Mouse (Mus musculus): ENCODE measurements around the gene Gm8024.
"Not testable (repeated sequence)": the region's sequence is repeated elsewhere in the genome, so short reads cannot be mapped to it uniquely, and the experiment has no call there.

The Gm8024 gene

DNA sequence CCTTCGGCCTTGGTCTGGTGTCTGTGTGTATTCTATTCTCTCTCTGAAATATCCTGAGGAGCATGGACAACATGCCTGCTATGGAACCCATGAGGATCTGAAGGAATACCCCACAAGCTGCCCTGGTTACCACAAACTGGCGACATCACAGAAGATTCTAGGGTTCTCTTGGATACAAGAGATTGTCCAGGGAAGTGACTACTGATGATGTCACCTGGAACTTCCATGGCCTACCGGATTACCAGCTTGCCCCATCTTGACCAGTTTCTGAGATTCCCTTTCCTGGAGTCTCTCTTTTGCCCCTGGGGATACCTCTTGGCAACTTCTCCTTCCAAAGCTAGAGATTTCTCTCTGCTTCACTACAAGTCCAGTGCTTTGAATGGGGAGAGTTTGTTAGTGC, at the start of gene Gm8024:
Gene Gm8024 (minus strand): TSS at position 101 of the 400 bp plus-strand sequence.
- not testable (repeated sequence) for DNase-seq (ENCODE audit: low read depth, low spot score)

DNA sequence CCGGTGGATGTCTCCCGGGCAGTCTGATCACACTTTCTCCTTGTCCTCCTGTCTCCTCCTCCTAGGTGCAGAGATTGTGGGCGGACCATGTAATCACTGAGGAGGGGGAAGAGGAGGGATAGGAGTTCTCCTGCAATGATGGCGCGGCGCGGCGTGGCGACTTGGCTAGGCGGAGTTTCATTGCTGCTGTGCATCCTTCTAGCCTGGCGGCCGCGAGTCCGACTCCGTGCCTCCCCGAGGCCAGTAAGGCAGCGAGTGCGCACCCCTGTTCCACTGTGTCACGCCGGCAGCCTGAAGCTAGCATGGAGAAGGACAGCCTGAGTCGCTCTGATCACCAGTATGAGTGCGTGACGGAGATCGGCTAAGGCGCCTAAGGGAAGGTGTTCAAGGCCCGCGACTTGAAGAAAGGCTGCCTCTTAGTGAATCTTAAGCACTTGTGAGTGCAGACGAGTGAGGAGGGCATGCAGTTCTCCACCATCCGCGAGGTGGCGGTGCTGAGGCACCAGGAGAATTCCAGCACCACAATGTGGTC, 19.2 kb upstream of the Gm8024 start:
- not testable (repeated sequence) for DNase-seq (ENCODE audit: low read depth, low spot score)

DNA sequence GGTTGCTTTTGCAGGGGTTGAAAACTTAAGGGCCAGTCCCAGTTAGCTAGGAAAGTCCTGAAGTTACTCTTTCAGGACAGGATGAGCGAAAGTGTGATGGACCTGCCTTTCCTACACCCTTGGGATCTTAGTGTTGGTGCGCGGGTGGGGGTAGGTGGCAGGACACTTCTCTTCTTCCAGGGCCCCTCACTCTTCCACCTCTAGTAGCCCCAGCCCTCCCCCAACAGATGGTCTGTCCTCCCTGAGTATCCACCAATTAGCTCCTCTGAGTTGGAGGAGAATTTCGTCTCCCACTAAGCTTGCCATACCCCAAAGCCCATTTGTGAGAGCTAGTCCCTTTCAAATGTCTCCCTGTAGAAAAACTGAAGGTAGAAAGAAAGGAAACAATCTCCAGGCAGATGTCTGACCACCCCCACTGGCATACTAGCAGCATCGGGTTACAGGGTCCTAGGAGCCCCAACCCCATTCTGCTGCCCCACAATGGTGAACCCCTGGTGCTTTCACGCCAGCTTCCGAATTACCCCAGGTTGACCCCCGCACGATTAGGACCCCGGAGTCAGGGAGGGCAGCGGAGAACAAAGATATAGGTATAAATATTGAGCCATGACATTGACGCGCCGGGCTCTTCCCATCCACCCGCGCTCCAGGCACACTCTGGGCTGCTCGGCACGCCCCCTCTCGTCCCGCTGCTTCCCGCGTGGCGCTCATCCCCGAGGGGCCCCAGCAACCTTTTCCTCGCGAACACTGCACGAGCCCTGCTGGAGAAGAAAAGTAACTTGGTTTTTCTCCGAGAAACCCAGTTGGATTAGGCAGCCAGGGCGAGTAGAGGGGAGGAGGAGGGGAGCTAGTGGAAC, 18.5 kb upstream of the Gm8024 start:
- not testable (repeated sequence) for DNase-seq (ENCODE audit: low read depth, low spot score)

DNA sequence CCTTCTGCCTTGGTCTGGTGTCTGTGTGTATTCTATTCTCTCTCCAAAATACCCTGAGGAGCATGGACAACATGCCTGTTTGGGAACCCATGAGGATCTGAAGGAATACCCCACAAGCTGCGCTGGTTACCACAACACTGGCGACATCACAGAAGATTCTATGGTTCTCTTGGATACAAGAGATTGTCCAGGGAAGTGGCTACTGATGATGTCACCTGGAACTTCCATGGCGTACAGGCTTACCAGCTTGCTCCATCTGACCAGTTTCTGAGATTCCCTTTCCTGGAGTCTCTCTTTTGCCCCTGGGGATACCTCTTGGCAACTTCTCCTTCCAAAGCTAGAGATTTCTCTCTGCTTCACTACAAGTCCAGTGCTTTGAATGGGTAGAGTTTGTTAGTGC, 21.8 kb downstream of the Gm8024 start, which contains the start of gene Gm8020:
Gene Gm8020 (minus strand): TSS at position 101 of the 400 bp plus-strand sequence.
- not testable (repeated sequence) for DNase-seq (ENCODE audit: low read depth, low spot score)

All from A20 (cell line).